Mouse (Mus musculus) forebrain, embryonic 13.5 days (tissue): Measurements from ENCODE around the gene Sergef. TPM values are rescaled to one million over a fixed set of nuclear protein-coding genes. Genes with fewer than 3 reads are reported as not detected.

Experiments
- ATAC-seq: fragments of 200-750 bp; cut with Nextera tagmentation; 2 replicates; pipeline ENCODE4 v1.8.0; 2017
- H3K27ac ChIP-seq: fragments of 300-500 bp; sonication (generic); 2 replicates; pipeline ENCODE4 v1.5.1; 2015; ENCODE audit warnings: inconsistent platforms, mild to moderate bottlenecking, moderate library complexity
- H3K27me3 ChIP-seq: fragments of 300-500 bp; sonication (generic); 2 replicates; pipeline ENCODE4 v1.6.1; 2015; ENCODE audit warnings: mild to moderate bottlenecking, inconsistent platforms
- H3K36me3 ChIP-seq: fragments of 300-500 bp; sonication (generic); 2 replicates; pipeline ENCODE4 v1.6.1; 2015; ENCODE audit warnings: mild to moderate bottlenecking, inconsistent platforms; ENCODE audit not compliant: poor library complexity, severe bottlenecking
- H3K4me1 ChIP-seq: fragments of 300-500 bp; sonication (generic); 2 replicates; pipeline ENCODE4 v1.6.1; 2015; ENCODE audit warnings: inconsistent platforms
- H3K4me2 ChIP-seq: fragments of 300-500 bp; sonication (generic); 2 replicates; pipeline ENCODE4 v1.6.1; 2015; ENCODE audit warnings: inconsistent platforms, mild to moderate bottlenecking, moderate library complexity
- H3K4me3 ChIP-seq: fragments of 300-500 bp; sonication (generic); 2 replicates; pipeline ENCODE4 v1.5.1; 2015; ENCODE audit warnings: mild to moderate bottlenecking, inconsistent platforms
- H3K9ac ChIP-seq: fragments of 300-500 bp; sonication (generic); 2 replicates; pipeline ENCODE4 v1.6.1; 2015; ENCODE audit warnings: mild to moderate bottlenecking, inconsistent platforms
- H3K9me3 ChIP-seq: fragments of 300-500 bp; sonication (generic); replicated peaks from 2 replicates; pipeline ENCODE4 v1.6.1; 2016; ENCODE audit warnings: inconsistent platforms
- WGBS: fragments of 180-500 bp; shearing (Covaris S2); methylation state at CpG from one replicate; pipeline ENCODE4 v1.1.7; 2015; 5-methylcytosine and 5-hydroxymethylcytosine counted together
- polyA plus RNA-seq: library from polyadenylated mRNA; unstranded; fragments of >200 nt; fragmentation: Nextera tagmentation; extraction: Ambion mirVana; gene quantifications from 2 replicates; pipeline ENCODE4 v1.2.1, GENCODE M21; 2015

Sergef gene
- polyA plus RNA-seq, 1 experiment from 2014 or later: 25.0 TPM

DNA sequence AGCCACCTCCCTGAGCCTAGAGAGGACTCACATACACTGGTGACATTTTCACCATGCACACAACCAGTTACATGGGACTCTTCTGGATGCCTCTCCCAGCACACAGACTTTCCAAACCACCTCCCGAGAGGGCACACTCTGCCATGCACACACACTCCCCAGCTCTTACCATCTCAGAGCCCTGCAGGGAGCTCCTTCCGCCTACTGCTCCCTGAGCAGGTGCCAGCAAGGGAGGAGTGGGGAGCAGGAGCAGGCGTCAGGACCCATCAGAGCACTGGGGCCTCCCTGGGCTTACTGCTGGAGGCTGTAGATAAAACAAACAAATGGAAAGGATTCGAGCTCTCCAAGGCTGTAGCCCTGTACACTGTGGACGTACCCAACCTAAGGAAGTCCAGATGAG lies 218.1 kb downstream of the Sergef start:
- Histone ChIP-seq H3K36me3 (no peaks in the 10 kb centered on the region), H3K9ac (no peak overlapping the region), H3K27me3 (no peaks in the 10 kb centered on the region), H3K4me3 (no peak overlapping the region), H3K27ac (peak overlapping the region; percentile 52; the same call in 1 of the 2 replicates), H3K4me1 (peaks cover 51% of the 10 kb centered on the region), H3K4me2 (no peak overlapping the region), H3K9me3 (no peaks in the 10 kb centered on the region)
- 58% methylated on average over 5 of the region's 5 CpGs for WGBS
- no peak for ATAC-seq

DNA sequence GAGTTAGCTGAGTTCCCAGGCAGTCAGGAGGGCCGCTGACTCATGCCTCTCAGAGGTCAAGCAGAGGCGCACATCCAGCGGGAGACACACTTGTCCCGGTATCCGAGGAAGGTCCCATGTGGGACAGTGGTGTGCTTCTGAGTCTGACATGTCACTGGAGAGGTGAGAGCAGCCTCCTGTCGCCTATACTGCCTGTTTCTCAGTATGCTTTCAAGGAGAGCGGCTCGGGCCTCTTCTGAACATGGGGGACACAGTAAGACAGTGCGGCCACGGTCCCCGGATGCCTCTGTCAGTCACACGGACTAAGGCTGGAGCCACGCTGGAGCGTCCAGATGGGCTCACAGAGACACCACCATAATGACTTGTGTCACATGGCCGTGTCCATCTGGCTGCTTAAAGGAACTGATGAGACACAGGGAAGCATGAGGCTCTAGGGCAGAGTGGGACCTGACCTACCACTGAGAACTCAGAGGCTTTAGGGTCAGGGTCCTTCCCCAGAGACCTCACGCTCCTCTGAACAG lies 221.4 kb downstream of the Sergef start:
- Histone ChIP-seq H3K36me3 (no peaks in the 10 kb centered on the region), H3K4me1 (peaks cover 29% of the 10 kb centered on the region), H3K27me3 (no peaks in the 10 kb centered on the region), H3K4me2 (no peak overlapping the region), H3K4me3 (no peak overlapping the region), H3K27ac (no peak overlapping the region), H3K9ac (no peak overlapping the region), H3K9me3 (no peaks in the 10 kb centered on the region)
- WGBS: 77% methylated on average over 16 of the region's 16 CpGs
- no peak for ATAC-seq

- Histone ChIP-seq H3K4me3 (no peak overlapping the region), H3K9ac (no peak overlapping the region), H3K4me2 (no peak overlapping the region), H3K9me3 (no peaks in the 10 kb centered on the region), H3K36me3 (no peaks in the 10 kb centered on the region), H3K4me1 (peaks cover 22% of the 10 kb centered on the region), H3K27ac (no peak overlapping the region), H3K27me3 (no peaks in the 10 kb centered on the region)
- 83% methylated on average over 7 of the region's 7 CpGs for WGBS
- no peak for ATAC-seq
Measured at GRCm38 (mm10) chr7:46417467-46417866, 222.1 kb downstream of the Sergef start.

GRCm38 (mm10) chr7:46415818-46416425 lies 223.7 kb downstream of the Sergef start:
- H3K4me3 ChIP-seq: no peak overlapping the region
- no peak overlapping the region for H3K27ac ChIP-seq
- no peaks in the 10 kb centered on the region for H3K9me3 ChIP-seq
- 0 out of 2 replicates have a peak, but pooled peaks cover 6% of the 10 kb centered on the region for H3K4me1 ChIP-seq
- H3K36me3 ChIP-seq: no peaks in the 10 kb centered on the region
- H3K27me3 ChIP-seq: no peaks in the 10 kb centered on the region
- H3K9ac ChIP-seq: no peak overlapping the region
- whole genome bisulfite sequencing: 77% methylated on average over 14 of the region's 14 CpGs
- ATAC-seq: no peak
- no peak overlapping the region for H3K4me2 ChIP-seq

- Histone ChIP-seq H3K9me3 (no peaks in the 10 kb centered on the region), H3K36me3 (no peaks in the 10 kb centered on the region), H3K4me3 (no peak overlapping the region), H3K4me1 (0 out of 2 replicates have a peak, but pooled peaks cover 5% of the 10 kb centered on the region), H3K27me3 (no peaks in the 10 kb centered on the region), H3K9ac (no peak overlapping the region), H3K27ac (no peak overlapping the region), H3K4me2 (no peak overlapping the region)
- 77% methylated on average over 6 of the region's 6 CpGs for WGBS
- no peak for ATAC-seq
Measured at GRCm38 (mm10) chr7:46413959-46414725, 225.5 kb downstream of the Sergef start.

DNA sequence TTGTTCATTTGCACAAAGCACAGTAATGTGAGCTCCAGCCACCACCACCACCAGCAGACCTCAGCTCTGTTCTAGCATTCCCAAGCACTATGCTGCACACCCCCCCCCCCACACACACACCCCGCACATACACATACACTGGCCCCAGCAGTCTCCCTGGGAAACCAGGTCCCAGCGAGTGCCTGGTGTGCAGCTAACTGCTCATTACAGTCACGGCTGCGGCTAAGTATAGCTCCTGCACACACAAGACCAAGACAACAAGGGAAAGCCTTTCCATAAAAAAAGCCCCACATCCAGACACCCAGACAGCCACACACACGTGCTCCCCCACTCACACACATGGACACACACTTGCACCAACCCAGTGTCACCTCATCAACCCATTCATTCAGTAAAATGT lies 226.8 kb downstream of the Sergef start:
- no peak for ATAC-seq
- Histone ChIP-seq H3K9ac (no peak overlapping the region), H3K4me1 (no peaks in the 10 kb centered on the region), H3K4me2 (no peak overlapping the region), H3K9me3 (no peaks in the 10 kb centered on the region), H3K27me3 (no peaks in the 10 kb centered on the region), H3K27ac (no peak overlapping the region), H3K36me3 (no peaks in the 10 kb centered on the region), H3K4me3 (no peak overlapping the region)
- WGBS: 66% methylated on average over 5 of the region's 5 CpGs

GRCm38 (mm10) chr7:46410727-46411126 lies 228.9 kb downstream of the Sergef start:
- no peak overlapping the region for H3K4me3 ChIP-seq
- no peaks in the 10 kb centered on the region for H3K9me3 ChIP-seq
- no peaks in the 10 kb centered on the region for H3K36me3 ChIP-seq
- ATAC-seq: no peak
- no peaks in the 10 kb centered on the region for H3K4me1 ChIP-seq
- H3K27me3 ChIP-seq: no peaks in the 10 kb centered on the region
- WGBS: 91% methylated on average over 6 of the region's 6 CpGs
- H3K4me2 ChIP-seq: no peak overlapping the region
- no peak overlapping the region for H3K9ac ChIP-seq
- H3K27ac ChIP-seq: no peak overlapping the region

DNA sequence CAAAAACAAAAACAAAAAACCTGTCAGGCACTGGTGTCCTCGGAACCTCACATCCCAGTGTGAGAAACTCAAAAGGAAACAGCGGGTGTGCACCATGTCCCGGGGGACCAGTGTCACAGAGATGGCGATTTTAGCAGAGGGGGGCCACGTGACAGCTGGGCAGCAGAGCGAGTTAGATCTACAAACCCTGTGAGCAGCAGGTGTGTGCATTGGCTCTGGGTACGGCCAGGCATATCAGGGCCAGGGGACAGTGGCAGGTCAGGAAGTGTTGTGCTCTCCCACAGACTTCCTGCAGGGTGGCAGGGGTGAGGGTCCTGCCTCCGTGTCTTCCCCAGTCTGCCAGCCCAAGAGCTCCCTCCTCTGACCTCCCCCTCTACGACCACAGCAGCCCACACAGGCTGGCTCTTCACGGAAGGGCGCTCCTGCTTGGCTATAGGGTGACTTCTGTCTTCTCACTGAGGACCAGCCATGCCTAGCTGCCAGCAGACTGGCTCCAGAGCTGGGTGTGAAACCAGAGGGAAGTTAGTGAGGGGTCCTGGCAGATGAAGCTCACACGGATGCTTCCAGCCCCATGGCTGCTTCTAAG lies 230.3 kb downstream of the Sergef start:
- no peak overlapping the region for H3K27ac ChIP-seq
- WGBS: 39% methylated on average over 12 of the region's 12 CpGs
- H3K36me3 ChIP-seq: no peaks in the 10 kb centered on the region
- H3K9me3 ChIP-seq: no peaks in the 10 kb centered on the region
- no peak for ATAC-seq
- no peaks in the 10 kb centered on the region for H3K27me3 ChIP-seq
- H3K4me2 ChIP-seq: no peak overlapping the region
- H3K4me1 ChIP-seq: no peaks in the 10 kb centered on the region
- no peak overlapping the region for H3K9ac ChIP-seq
- H3K4me3 ChIP-seq: no peak overlapping the region

DNA sequence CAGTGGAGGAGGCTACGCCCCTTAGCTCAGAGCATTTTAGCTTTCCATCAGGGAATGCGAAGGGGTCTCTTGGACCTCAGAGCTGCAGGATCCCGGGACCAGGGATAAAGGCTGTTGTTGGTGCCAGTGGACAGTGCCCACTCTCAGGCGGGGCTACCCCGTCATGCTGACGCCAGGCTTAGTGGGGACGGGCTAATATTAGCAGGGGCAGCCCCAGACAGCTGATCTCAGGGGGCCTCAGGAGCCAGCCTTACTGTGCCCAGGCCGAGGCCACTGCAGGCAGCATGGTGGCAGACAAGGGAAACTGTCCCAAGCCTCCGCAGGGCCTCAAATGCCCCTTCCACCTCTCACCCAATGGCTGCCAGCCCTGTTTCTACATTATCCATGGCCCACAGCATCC lies 231.0 kb downstream of the Sergef start:
- Histone ChIP-seq H3K36me3 (no peaks in the 10 kb centered on the region), H3K9me3 (no peaks in the 10 kb centered on the region), H3K4me2 (no peak overlapping the region), H3K27ac (no peak overlapping the region), H3K27me3 (no peaks in the 10 kb centered on the region), H3K4me3 (no peak overlapping the region), H3K4me1 (no peaks in the 10 kb centered on the region), H3K9ac (no peak overlapping the region)
- ATAC-seq: no peak
- WGBS: 83% methylated on average over 9 of the region's 9 CpGs

GRCm38 (mm10) chr7:46404756-46405155 lies 234.9 kb downstream of the Sergef start:
- ATAC-seq: no peak
- no peak overlapping the region for H3K4me3 ChIP-seq
- peaks cover 13% of the 10 kb centered on the region for H3K4me1 ChIP-seq
- H3K36me3 ChIP-seq: no peaks in the 10 kb centered on the region
- no peak overlapping the region for H3K27ac ChIP-seq
- no peak overlapping the region for H3K4me2 ChIP-seq
- H3K27me3 ChIP-seq: peaks cover 3% of the 10 kb centered on the region
- H3K9me3 ChIP-seq: no peaks in the 10 kb centered on the region
- WGBS: 86% methylated on average over 7 of the region's 7 CpGs
- no peak overlapping the region for H3K9ac ChIP-seq

- Histone ChIP-seq H3K27ac (no peak overlapping the region), H3K4me2 (no peak overlapping the region), H3K4me1 (peaks cover 22% of the 10 kb centered on the region), H3K9ac (no peak overlapping the region), H3K27me3 (peaks cover 12% of the 10 kb centered on the region), H3K36me3 (no peaks in the 10 kb centered on the region), H3K4me3 (no peak overlapping the region), H3K9me3 (no peaks in the 10 kb centered on the region)
- no peak for ATAC-seq
- WGBS: 85% methylated on average over 15 of the region's 15 CpGs
Measured at GRCm38 (mm10) chr7:46403616-46404485, 235.8 kb downstream of the Sergef start.
